11 mouse cellular contexts compared by ENCODE assay signal in genomic region chr19:4154437-4155222, GRCm38 (mm10). TPM values are rescaled to one million over a fixed set of nuclear protein-coding genes. Genes with fewer than 3 reads are reported as not detected.
DNase-seq lines count a peak whose midpoint lies in the region; ATAC-seq and TF ChIP-seq lines count a peak whose summit lies in the region.
"Had no signal": no experiment of that assay in that cellular context is flagged by ENCODE, and none has a peak within 500 bp of the region (broad histone marks: within the 10 kb centered on the region; RNA-seq: fewer than 3 reads in every experiment).

No protein-coding gene starts in this region.

- TF ChIP-seq POLR2A in liver, adult 2 months (IDR thresholded peaks at IDR 0.05; ENCODE audit: extremely low read depth, insufficient read depth, low read length), result no peak
- no peak for TF ChIP-seq POLR2A in kidney, adult 2 months (IDR thresholded peaks at IDR 0.05; ENCODE audit: low read depth, low read length)

- peaks cover 49% of the 10 kb centered on the region for H3K36me3 ChIP-seq in kidney, embryonic 16.5 days (ENCODE audit: insufficient read depth, low read length)
- H3K36me3 ChIP-seq in G1E (replicated peaks), result peaks cover 100% of the 10 kb centered on the region
- H3K36me3 ChIP-seq in liver, adult 2 months (ENCODE audit: control insufficient read depth, insufficient read depth, low read length), result peaks cover 7% of the 10 kb centered on the region; the same call in 1 of the 2 replicates
- H3K36me3 ChIP-seq in intestine, embryonic 15.5 days, result peaks cover 25% of the 10 kb centered on the region
- H3K36me3 ChIP-seq in kidney, adult 2 months (ENCODE audit: control insufficient read depth, insufficient read depth, low read length), result no peaks in the 10 kb centered on the region

- no peak for ATAC-seq in kidney, embryonic 16.5 days (ENCODE audit: low FRiP score, low TSS enrichment)
- peak; percentile 19; the same call in 1 of the 2 replicates for ATAC-seq in G1E (ENCODE audit: extremely low read depth, insufficient number of reproducible peaks, low FRiP score, poor library complexity, severe bottlenecking)
- ATAC-seq in intestine, embryonic 15.5 days, result no peak
- ATAC-seq: intestine, postnatal 0 days had no signal

- H3K27me3 ChIP-seq in kidney, embryonic 16.5 days (ENCODE audit: insufficient read depth, low read length), result no peaks in the 10 kb centered on the region
- no peaks in the 10 kb centered on the region for H3K27me3 ChIP-seq in G1E (ENCODE audit: insufficient read depth, low read length)
- no peaks in the 10 kb centered on the region for H3K27me3 ChIP-seq in liver, adult 2 months (ENCODE audit: control insufficient read depth, insufficient read depth, low read length)
- H3K27me3 ChIP-seq in intestine, embryonic 15.5 days (replicated peaks), result no peaks in the 10 kb centered on the region
- no peaks in the 10 kb centered on the region for H3K27me3 ChIP-seq in kidney, adult 2 months (replicated peaks; ENCODE audit: control insufficient read depth, insufficient read depth, low read length)
- H3K27me3 ChIP-seq: limb, embryonic 13.5 days had no signal

- peaks cover 19% of the 10 kb centered on the region for H3K4me1 ChIP-seq in kidney, embryonic 16.5 days (ENCODE audit: insufficient read depth, low read length)
- H3K4me1 ChIP-seq in G1E (ENCODE audit: insufficient read depth, low read depth, low read length), result peaks cover 58% of the 10 kb centered on the region
- peaks cover 8% of the 10 kb centered on the region for H3K4me1 ChIP-seq in liver, adult 2 months (ENCODE audit: control insufficient read depth, insufficient read depth, low read length)
- peaks cover 5% of the 10 kb centered on the region for H3K4me1 ChIP-seq in intestine, embryonic 15.5 days (replicated peaks)
- peaks cover 3% of the 10 kb centered on the region for H3K4me1 ChIP-seq in kidney, adult 2 months (ENCODE audit: control insufficient read depth, insufficient read depth, low read length)

- no peak for DNase-seq in kidney, postnatal 36 days
- peak; percentile 40 for DNase-seq in G1E (ENCODE audit: low spot score)
- DNase-seq in liver, adult 2 months (ENCODE audit: extremely low read depth, low read depth, low spot score), result no peak
- peak; percentile 71 to 83 for DNase-seq in spleen, postnatal 4 days (ENCODE audit: low spot score in 2 of 2)
- DNase-seq in kidney, adult 2 months, result no peak
- DNase-seq in right cerebral cortex, postnatal 25 days, result no peak

- 74% methylated on average over 13 of the region's 13 CpGs for WGBS in kidney, embryonic 16.5 days
- WGBS in liver, adult 2 months, result 78% methylated on average over 13 of the region's 13 CpGs
- 73% methylated on average over 13 of the region's 13 CpGs for WGBS in intestine, embryonic 15.5 days
- WGBS in kidney, adult 2 months, result 80% methylated on average over 13 of the region's 13 CpGs

- 0 out of 2 replicates have a peak overlapping the region, but pooled peaks have one; percentile 19 for H3K9ac ChIP-seq in kidney, embryonic 16.5 days (replicated peaks; ENCODE audit: low read length)
- 0 out of 2 replicates have a peak overlapping the region, but pooled peaks have one; percentile 7 for H3K9ac ChIP-seq in liver, adult 2 months (ENCODE audit: low read depth, low read length)
- H3K9ac ChIP-seq in intestine, embryonic 15.5 days, result no peak overlapping the region
- H3K9ac ChIP-seq: limb, embryonic 13.5 days had no signal

- H3K9me3 ChIP-seq in kidney, embryonic 16.5 days (ENCODE audit: low read length), result no peaks in the 10 kb centered on the region
- no peaks in the 10 kb centered on the region for H3K9me3 ChIP-seq in G1E (replicated peaks)
- no peaks in the 10 kb centered on the region for H3K9me3 ChIP-seq in intestine, embryonic 15.5 days
- H3K9me3 ChIP-seq: limb, embryonic 13.5 days had no signal

- no peak overlapping the region for H3K4me2 ChIP-seq in kidney, embryonic 16.5 days (replicated peaks; ENCODE audit: low read depth, low read length)
- no peak overlapping the region for H3K4me2 ChIP-seq in intestine, embryonic 15.5 days (replicated peaks)
- H3K4me2 ChIP-seq: limb, embryonic 13.5 days had no signal

- no peak overlapping the region for H3K4me3 ChIP-seq in kidney, embryonic 16.5 days (ENCODE audit: low read length)
- H3K4me3 ChIP-seq in G1E (ENCODE audit: low read depth, low read length), result peak overlapping the region; percentile 38; the same call in 1 of the 2 replicates
- no peak overlapping the region; the same call in 1 of the 2 replicates for H3K4me3 ChIP-seq in liver, adult 2 months (ENCODE audit: insufficient read depth, low read depth, low read length)
- no peak overlapping the region for H3K4me3 ChIP-seq in intestine, embryonic 15.5 days (replicated peaks)
- H3K4me3 ChIP-seq in kidney, adult 2 months (ENCODE audit: insufficient read depth, low read depth, low read length), result no peak overlapping the region
- H3K4me3 ChIP-seq: limb, embryonic 13.5 days had no signal

- H3K27ac ChIP-seq in kidney, embryonic 16.5 days (ENCODE audit: low read length), result 0 out of 2 replicates have a peak overlapping the region, but pooled peaks have one; percentile 21
- H3K27ac ChIP-seq in liver, adult 2 months (replicated peaks; ENCODE audit: insufficient read depth, low read depth, low read length), result no peak overlapping the region
- H3K27ac ChIP-seq in intestine, embryonic 15.5 days, result no peak overlapping the region
- H3K27ac ChIP-seq in kidney, adult 2 months (ENCODE audit: insufficient read depth, low read depth, low read length), result no peak overlapping the region
- H3K27ac ChIP-seq: limb, embryonic 13.5 days had no signal

- no peak for TF ChIP-seq CTCF in G1E (IDR thresholded peaks at IDR 0.05; ENCODE audit: low read depth, low read length)
- TF ChIP-seq CTCF in liver, adult 2 months (IDR thresholded peaks at IDR 0.05; ENCODE audit: low read depth, low read length), result no peak
- TF ChIP-seq CTCF in kidney, adult 2 months (conservative IDR thresholded peaks at IDR 0.05; ENCODE audit: insufficient read depth, insufficient read length, low read depth, low read length), result no peak

- peaks cover 5% of the 10 kb centered on the region; the same call in 1 of the 2 replicates for H3K79me2 ChIP-seq in liver, adult 2 months (ENCODE audit: control insufficient read depth, insufficient read depth, low read length)

RNA-seq across cellular contexts. Expression of gene Ptprcap, which starts 1.2 kb away (rescaled TPM):
- polyA plus RNA-seq in kidney, embryonic 16.5 days (2015; fragmentation: Nextera tagmentation; extraction: Ambion mirVana), result 0.49 and 1.1 TPM in 2 replicates
- total RNA-seq in G1E (2014; fragmentation: Nextera tagmentation) (88.5 and 107 TPM in 2 replicates), G1E (2017) (34.6 and 52.7 TPM in 2 replicates)
- 261 and 272 TPM in 2 replicates for polyA plus RNA-seq in G1E (2012)
- 1.7 and 4.1 TPM in 2 replicates for total RNA-seq in liver, adult 2 months (2014; rRNA removed)
- polyA plus RNA-seq in liver, adult 2 months (2012; rRNA removed), result 6.9 and 8.2 TPM in 2 replicates
- 3.9 and 5.4 TPM in 2 replicates for polyA plus RNA-seq in intestine, embryonic 15.5 days (2015; fragmentation: Nextera tagmentation; extraction: Ambion mirVana)
- polyA plus RNA-seq in kidney, adult 2 months (2012; rRNA removed), result 4.7 and 20.0 TPM in 2 replicates

RNA-seq across cellular contexts. Expression of gene Coro1b, which starts 6.2 kb away (rescaled TPM):
- polyA plus RNA-seq in kidney, embryonic 16.5 days (2015; fragmentation: Nextera tagmentation; extraction: Ambion mirVana), result 201 and 218 TPM in 2 replicates
- total RNA-seq in G1E (2014; fragmentation: Nextera tagmentation) (325 and 345 TPM in 2 replicates), G1E (2017) (157 and 189 TPM in 2 replicates)
- polyA plus RNA-seq in G1E (2012), result 134 and 177 TPM in 2 replicates
- total RNA-seq in liver, adult 2 months (2014; rRNA removed), result 66.1 and 72.6 TPM in 2 replicates
- 109 and 114 TPM in 2 replicates for polyA plus RNA-seq in liver, adult 2 months (2012; rRNA removed)
- 207 and 214 TPM in 2 replicates for polyA plus RNA-seq in intestine, embryonic 15.5 days (2015; fragmentation: Nextera tagmentation; extraction: Ambion mirVana)
- 176 and 181 TPM in 2 replicates for polyA plus RNA-seq in kidney, adult 2 months (2012; rRNA removed)

RNA-seq across cellular contexts. Expression of gene Rps6kb2, which starts 8.5 kb away (rescaled TPM):
- 62.9 and 63.7 TPM in 2 replicates for polyA plus RNA-seq in kidney, embryonic 16.5 days (2015; fragmentation: Nextera tagmentation; extraction: Ambion mirVana)
- total RNA-seq in G1E (2014; fragmentation: Nextera tagmentation), result 23.1 and 31.5 TPM in 2 replicates
- 16.1 and 23.6 TPM in 2 replicates for total RNA-seq in G1E (2017)
- polyA plus RNA-seq in G1E (2012), result 73.4 and 78.6 TPM in 2 replicates
- total RNA-seq in liver, adult 2 months (2014; rRNA removed), result 7.2 and 7.4 TPM in 2 replicates
- polyA plus RNA-seq in liver, adult 2 months (2012; rRNA removed), result 28.3 and 31.6 TPM in 2 replicates
- 40.7 and 41.9 TPM in 2 replicates for polyA plus RNA-seq in intestine, embryonic 15.5 days (2015; fragmentation: Nextera tagmentation; extraction: Ambion mirVana)
- 41.0 and 41.8 TPM in 2 replicates for polyA plus RNA-seq in kidney, adult 2 months (2012; rRNA removed)

RNA-seq across cellular contexts. Expression of gene Cabp4, which starts 10.8 kb away (rescaled TPM):
- 0.14 and 0.21 TPM in 2 replicates for polyA plus RNA-seq in kidney, embryonic 16.5 days (2015; fragmentation: Nextera tagmentation; extraction: Ambion mirVana)
- total RNA-seq in G1E (2014; fragmentation: Nextera tagmentation), result 0.75 TPM in 1 of 2 replicates, not detected in the other
- total RNA-seq in G1E (2017), result 0.11 TPM in 1 of 2 replicates, not detected in the other
- 0.03 TPM in 1 of 2 replicates, not detected in the other for polyA plus RNA-seq in G1E (2012)
- total RNA-seq in liver, adult 2 months (2014; rRNA removed), result 0.37 TPM in 1 of 2 replicates, not detected in the other
- polyA plus RNA-seq in liver, adult 2 months (2012; rRNA removed), result not detected in 2 replicates
- polyA plus RNA-seq in intestine, embryonic 15.5 days (2015; fragmentation: Nextera tagmentation; extraction: Ambion mirVana), result 0.09 and 0.19 TPM in 2 replicates
- 0.12 and 0.20 TPM in 2 replicates for polyA plus RNA-seq in kidney, adult 2 months (2012; rRNA removed)

RNA-seq across cellular contexts. Expression of gene Gpr152, which starts 15.0 kb away (rescaled TPM):
- not detected in 2 replicates for polyA plus RNA-seq in kidney, embryonic 16.5 days (2015; fragmentation: Nextera tagmentation; extraction: Ambion mirVana)
- not detected in 2 replicates for total RNA-seq in G1E (2014; fragmentation: Nextera tagmentation)
- 0.11 TPM in 1 of 2 replicates, not detected in the other for total RNA-seq in G1E (2017)
- not detected in 2 replicates for polyA plus RNA-seq in G1E (2012)
- not detected in 2 replicates for total RNA-seq in liver, adult 2 months (2014; rRNA removed)
- 0.02 TPM in 2 replicates for polyA plus RNA-seq in liver, adult 2 months (2012; rRNA removed)
- not detected in 2 replicates for polyA plus RNA-seq in intestine, embryonic 15.5 days (2015; fragmentation: Nextera tagmentation; extraction: Ambion mirVana)
- 0.03 and 0.05 TPM in 2 replicates for polyA plus RNA-seq in kidney, adult 2 months (2012; rRNA removed)
- polyA plus RNA-seq: intestine, postnatal 0 days; limb, embryonic 13.5 days; neural tube, embryonic 14.5 days had no signal

Comparison
In these comparisons a context has a peak if more than half of its experiments do, and no peak if none do; other contexts are left out.
1. DNase-seq: peak in G1E (single experiment) and spleen, postnatal 4 days (2 of 2); none in kidney, postnatal 36 days (0 of 2), liver, adult 2 months (single experiment), kidney, adult 2 months (single experiment) and right cerebral cortex, postnatal 25 days (single experiment).
2. RNA of gene Ptprcap, which starts 1.2 kb away (polyA plus RNA-seq): 261 to 272 TPM in G1E; 4.7 to 20.0 TPM in kidney, adult 2 months, 6.9 to 8.2 TPM in liver, adult 2 months, 3.9 to 5.4 TPM in intestine, embryonic 15.5 days and 0.49 to 1.1 TPM in kidney, embryonic 16.5 days; every median in the first group is over 10 times any median in the second.